Mouse (Mus musculus): Measurements from ENCODE around the gene Pkdcc.

Pkdcc gene

DNA sequence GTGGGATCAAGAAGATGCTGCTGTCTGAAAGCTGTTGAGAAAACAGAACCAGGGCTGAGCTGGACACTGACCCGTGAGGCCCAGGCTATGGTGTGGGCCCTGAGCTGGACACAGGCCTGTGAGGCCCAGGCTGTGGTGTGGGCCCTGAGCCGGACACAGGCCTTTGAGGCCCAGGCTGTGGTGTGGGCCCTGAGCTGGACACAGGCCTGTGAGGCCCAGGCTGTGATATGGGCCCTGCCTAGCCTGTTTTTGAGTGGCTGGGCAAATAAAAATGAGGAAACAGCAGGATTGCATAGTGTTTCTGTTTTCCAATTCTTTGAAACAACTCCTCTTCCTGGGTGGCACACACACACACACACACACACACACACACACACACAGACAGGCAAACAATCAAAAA, 2.7 kb upstream of the Pkdcc start:
- DNase-seq (ENCODE audit: low spot score): no peak

DNA sequence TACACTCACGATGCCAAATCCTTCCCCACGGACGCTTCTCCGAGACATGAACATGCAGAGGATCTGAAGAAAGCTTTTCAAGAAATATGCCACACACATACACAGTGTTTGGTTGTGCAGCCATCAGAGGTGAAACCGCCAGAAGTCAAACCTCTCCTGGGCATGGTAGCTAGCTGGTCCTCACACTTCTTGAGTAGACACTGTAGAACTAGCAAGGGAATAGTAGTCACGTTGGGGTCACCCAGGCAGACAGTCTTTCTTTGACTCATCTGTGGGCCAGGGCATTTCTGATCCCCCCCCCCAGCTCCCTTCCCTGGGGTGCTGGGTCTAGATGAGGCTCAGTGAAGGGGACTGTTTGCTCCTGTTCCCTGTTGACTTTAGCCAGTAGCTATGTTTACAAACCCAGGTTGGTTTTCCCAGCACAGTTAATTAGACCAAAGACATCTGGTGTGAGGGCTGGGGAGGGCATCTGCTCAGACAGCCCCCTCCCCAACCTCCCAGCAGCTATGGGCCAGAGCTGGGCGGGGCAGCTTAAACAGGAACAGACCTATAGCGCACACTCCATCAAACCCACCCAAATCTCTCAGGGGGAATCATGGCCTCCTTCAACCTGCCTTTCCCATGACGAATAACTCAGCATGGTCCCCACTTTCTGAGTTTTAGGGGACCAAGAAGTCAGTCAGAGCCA, 1.7 kb upstream of the Pkdcc start:
- no peak for DNase-seq (ENCODE audit: low spot score)

DNA sequence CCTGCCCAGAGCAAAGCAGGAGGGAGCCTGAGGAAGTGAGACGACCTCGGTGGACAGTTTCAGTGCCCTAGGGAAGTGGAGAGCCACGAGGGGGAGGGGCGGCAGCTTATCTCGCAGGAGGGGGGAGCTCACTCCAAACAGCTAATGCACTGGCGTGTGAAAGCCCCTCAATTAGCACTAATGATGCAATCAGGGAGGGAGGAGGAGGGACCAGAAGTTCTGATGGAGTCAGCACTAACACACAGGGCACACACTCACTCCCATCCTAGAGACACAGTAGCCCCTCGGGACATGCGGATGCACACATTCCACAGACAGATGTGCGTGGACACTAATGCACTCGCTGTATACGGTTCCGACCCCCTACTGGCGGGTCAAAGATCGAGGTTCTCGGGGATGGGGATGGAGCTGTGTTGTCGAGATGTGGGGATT, 915 bp upstream of the Pkdcc start:
- DNase-seq (ENCODE audit: low spot score): no peak

DNA sequence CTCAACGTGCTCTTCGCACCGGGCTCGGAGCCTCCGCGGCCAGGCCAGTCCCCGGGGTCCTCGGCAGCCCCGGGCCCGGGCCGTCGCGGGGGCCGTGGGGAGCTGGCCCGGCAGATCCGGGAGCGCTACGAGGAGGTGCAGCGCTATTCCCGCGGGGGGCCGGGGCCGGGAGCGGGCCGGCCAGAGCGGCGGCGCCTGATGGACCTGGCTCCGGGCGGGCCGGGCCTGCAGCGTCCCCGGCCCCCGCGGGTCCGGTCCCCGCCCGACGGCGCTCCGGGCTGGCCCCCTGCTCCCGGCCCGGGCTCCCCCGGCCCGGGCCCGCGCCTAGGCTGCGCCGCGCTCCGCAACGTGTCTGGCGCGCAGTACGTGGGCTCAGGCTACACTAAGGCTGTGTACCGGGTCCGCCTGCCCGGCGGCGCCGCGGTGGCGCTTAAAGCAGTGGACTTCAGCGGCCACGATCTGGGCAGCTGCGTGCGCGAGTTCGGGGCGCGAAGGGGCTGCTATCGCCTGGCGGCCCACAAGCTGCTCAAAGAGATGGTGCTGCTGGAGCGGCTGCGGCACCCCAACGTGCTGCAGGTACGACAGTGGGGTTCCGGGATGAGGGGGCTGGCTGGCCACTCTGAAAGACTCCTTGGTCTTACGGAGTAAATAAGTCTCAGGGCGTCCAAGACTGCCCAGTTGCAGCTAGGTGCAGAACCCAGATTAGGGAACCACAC, 595 bp downstream of the Pkdcc start:
- DNase-seq (ENCODE audit: low spot score): no peak

DNA sequence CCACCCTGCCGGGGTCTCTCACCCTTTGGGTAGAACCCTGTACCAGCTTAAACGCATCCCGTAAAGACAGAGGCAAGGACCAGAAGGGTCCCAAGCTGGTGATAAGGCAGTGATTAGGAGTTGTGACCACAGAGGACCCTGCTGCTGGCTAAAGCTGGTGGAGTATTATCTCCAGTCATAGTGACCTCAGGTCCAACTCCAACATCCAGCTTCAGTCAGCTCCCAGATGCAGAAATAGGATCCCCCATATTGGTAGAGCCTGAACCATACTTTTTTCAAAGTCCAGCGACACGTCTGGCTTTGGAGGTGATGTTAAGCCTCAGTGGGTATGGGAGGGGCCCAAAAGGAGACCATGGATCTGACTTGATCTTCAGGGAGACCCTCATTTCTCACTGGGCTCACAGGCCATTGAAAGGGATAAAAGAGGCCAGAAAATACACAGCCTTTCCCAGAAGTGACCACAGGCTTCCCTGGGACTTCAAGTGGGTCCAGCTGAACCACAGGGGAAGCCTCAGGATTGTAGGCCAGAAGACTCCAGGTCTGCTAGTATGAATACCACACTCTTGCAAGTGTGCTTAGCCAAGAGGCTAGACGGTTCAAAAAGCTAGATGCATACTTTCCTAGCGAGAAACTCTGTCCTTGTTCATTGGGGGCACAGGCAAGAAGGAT, 1.3 kb downstream of the Pkdcc start:
- DNase-seq (ENCODE audit: low spot score): no peak

DNA sequence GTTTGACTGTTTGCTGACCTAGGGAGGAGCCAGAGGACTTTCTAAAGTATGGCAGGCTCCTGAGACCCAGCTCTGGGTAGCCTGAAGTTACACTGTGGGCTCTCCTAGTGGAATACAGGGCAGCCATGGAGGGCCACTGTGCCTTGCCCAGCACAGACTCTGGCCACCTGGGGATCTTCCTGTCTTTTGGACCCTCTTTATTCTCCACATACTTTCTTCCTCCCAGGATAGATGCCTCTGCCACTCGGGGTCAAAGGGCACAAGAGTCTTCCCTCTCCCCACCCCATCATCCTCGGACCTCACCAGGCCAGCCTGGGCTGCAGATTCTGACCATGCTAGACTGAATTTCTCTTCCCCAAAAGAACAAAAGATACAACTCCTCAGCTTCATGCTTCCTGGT, 3.1 kb downstream of the Pkdcc start:
- DNase-seq (ENCODE audit: low spot score): no peak

DNA sequence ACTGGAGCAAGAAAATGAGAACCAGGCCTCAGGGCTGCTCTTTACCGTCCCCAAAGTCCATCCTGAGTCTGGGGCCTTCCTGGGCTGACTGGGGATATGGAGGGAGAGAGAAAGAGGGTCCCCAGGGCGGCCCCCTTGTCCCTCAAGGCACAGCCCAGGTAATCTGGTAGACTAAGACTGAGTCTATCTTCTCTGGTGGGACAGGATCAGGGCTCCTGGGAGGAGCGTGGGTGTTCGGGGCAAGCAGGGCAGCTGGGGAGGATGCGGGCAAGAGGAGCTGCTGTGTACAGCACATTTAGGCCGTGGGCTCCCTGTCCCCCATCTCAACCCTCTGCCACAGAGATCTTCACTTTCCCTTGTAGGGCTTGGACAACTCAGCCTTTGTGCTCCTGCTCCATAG, 3.6 kb downstream of the Pkdcc start:
- no peak for DNase-seq (ENCODE audit: low spot score)

DNA sequence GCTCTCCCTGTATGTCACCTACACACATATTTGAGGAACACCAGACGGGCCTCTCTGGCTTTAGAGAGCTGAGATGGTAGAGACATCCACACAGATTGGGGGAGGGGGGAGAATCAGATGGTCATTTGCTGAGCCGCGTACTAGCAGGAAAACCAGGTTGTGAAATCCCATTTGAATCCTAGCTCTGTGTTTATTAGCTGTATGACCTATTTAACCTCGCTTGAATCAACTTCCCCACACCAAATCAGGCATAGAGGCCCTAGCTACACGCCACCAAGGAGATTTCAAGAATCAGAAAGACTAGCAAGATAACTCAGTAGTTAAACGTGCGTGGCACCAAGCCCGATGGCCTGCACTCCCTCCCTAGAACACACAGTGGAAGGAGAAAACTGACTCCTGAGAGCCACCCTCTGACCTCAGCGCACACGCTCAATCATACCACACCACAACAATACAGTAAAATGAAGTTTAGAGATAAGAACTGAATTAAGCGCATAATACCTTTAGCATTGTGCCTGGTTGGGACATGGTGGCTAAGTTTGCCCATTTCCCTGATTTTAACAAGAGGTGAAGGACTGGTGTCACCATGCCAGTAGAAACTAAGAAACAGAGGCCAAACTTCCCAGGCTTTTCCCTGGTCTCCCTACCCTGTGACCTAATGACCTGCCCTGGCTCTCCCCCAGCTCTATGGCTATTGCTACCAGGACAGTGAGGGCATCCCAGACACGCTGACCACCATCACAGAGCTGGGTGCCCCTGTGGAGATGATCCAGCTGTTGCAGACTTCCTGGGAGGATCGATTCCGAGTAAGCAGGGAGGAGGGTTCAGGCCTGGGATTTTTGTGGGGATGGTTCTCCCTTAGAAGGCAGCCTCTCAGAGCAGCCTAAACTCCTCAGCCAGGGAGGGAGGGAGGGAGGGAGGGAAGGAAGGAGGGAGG, 4.5 kb downstream of the Pkdcc start:
- DNase-seq (ENCODE audit: low spot score): no peak

DNA sequence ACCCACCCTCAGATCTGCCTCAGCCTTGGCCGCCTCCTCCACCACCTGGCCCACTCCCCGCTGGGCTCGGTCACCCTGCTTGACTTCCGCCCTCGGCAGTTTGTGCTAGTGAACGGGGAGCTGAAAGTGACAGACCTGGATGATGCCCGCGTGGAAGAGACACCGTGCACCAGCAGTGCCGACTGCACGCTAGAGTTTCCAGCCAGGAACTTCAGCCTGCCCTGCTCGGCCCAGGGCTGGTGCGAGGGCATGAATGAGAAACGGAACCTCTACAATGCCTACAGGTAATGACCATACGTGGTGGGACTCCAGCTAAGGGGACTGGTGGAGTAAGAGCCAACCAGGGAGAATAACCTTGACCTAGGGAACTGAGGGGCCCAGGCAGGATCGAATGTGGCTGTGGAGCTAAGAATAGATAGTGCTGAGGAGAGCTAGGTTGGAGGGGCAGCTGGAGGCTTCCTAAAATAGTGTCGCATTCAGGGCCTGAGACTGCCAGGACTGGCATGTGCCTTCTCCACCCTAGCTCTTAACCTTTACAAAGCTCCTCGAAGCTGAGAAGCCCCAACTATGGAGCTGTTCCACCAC, 6.0 kb downstream of the Pkdcc start:
- no peak for DNase-seq (ENCODE audit: low spot score)

DNA sequence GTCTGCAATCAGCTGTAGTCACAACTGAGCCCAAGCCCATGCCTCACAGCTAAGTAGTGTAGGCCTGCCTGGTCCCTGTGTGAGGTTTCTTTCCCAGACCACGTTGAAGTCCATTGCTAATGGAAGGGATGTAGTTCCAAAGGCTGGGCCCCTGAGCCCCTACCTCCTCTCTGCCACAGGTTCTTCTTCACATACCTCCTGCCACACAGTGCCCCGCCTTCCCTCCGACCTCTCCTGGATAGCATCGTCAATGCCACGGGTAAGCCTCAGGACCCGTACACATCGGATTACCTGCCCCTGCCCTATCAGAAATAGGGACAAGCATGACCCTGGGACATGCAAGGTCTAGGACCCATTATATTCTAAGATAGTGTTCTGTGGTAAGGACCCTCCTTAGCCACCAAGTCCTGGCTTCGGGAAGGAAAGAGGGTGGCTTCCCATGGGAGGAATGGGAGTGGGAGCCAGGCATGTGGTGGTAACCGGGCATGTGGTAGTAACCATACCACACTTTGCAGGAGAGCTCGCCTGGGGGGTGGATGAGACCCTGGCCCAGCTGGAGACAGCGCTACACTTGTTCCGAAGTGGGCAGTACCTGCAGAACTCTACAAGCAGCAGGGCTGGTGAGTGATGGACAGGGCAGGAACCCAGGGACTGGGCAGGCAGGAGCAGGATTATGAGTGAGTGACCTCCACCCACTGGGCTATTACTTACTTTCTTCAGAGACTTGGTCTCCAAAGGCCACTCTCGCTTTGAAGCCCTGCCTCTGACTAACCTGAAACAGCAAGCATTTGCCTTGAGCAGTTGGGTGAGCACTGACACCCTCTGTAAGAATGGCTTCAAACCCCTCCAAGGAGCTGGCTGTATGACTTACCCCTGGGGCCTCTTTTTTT, 6.8 kb downstream of the Pkdcc start:
- DNase-seq (ENCODE audit: low spot score): no peak

DNA sequence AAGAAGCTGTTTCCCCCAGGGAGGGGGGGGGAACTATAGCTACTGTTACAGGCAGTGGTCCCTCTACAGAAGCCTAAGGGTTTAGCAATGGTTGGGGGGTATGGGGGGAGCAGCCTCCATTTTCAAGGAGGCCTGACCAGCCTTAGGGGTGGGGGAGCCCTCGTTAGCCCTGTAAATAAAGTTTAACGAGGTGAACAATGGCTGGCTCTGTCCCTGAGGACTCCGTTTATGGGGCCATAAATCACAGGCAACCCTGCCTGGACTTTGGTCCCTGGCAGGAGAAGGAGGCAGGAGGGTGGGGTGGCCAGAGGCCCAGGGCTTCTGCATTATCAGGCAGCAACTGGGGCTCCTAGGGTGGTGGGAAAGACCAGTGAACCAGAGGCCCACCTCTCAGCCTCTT, 7.6 kb downstream of the Pkdcc start:
- no peak for DNase-seq (ENCODE audit: low spot score)

DNA sequence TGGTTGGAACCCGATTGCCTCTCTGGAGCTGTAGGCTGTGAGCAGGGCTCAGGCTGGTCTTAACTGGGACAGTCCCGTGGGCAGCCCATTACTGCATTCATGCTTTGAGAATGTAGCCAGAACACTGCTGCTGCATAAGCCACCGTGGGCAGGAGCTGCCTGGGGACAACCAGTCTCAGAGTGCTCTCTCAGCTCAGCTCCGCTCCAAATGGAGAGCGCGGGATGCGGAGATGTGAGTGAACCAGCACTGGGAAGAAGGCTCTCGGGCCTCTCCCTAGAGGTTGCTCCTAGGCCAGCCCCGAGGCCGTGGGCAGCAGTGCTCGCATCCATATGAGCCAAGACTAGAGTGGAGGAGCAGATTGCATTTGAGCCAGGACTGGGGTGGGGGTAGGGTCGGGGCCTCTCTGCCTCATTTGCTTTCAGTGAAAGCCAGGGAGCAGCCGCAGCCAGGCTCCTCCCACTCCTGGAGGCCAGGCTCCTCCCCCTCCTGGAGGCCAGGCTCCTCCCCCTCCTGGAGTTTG, 9.4 kb downstream of the Pkdcc start:
- DNase-seq (ENCODE audit: low spot score): no peak

DNA sequence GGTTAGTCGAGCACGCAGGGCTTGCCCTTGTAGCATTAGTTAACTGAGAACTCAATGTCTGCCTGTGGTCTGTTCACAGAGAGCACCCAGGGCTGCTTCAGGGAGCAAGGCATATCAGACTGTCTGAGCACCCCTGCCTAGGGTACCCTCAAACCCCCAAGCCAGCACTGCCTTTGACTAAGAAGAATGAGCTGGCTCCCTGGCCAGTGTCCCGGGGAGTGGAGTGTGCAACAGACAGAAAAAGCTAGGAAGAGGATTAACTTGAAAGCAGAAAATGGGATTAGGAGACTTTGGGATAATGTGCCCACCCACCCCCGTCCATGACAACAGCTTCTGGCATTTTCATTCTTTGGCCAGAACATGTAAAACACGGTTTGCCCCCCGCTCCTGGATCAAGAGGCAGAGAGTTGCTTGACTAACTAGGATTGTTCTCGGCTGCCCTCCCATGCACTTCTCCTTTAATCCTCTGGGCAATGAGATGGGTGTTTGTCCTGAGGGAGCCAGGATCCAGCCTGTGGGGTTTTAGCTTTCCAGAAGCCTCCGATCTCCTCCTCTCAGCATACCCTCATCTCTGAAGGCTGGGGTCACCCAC, 11.4 kb downstream of the Pkdcc start:
- no peak for DNase-seq (ENCODE audit: low spot score)

DNA sequence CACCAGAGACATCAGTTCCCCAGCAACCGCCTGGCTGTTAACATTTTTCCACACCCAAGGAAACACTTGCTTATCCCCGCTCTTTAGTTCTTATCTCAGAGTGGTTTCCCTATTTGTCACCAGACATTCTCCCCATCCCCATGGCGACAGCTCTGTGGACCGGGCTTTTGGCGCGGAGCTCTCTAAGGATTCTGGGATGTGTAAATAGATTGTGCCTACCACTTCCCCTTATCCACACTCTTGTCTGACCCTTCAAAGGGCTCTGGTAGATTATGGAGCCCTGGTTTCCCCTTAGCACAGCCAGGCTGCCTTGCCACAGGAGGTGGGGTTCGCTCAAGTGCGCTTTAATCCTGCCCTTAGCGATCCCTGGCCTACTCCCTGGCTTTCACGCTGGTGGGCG, 16.3 kb downstream of the Pkdcc start:
- no peak for DNase-seq (ENCODE audit: low spot score)

DNA sequence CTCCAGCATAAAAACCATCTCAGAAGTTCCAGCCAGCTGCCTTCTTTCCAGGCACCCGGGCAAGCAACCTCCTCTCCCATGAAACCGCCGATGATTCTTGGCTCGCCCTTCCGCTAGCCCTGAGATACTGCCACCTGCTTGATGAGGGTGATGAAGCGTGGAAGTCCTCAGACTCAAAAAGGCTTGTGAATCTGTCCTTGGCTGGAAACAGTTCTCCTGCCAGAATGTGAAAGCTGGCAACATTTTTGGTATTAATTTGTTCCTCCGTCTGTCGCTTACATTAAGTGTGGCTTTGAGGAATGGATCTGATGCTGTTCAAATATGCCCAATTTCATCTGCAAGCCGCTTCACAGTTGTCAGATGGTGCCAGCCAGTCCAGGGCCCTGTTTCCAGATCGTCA, 20.1 kb downstream of the Pkdcc start:
- no peak for DNase-seq (ENCODE audit: low spot score)

DNA sequence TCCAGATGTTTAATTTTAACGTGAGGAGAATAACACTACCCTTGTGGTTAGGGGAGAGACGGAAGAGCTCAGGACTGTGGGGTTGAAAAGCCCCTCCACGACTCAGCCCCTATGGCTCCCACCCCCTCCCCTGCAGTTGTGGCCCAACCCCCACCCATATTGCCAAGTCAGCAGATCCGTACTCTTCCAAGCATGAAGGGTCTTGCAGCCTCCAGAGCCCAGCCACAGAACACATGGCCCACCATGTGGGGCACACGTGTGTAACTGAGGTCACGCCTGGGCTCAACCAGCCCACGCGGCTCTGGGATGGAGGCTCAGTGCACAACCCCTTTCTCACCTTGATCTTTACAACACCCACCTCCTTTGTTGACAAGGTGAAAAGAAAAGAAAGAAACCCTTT, 21.1 kb downstream of the Pkdcc start:
- DNase-seq (ENCODE audit: low spot score): no peak

DNA sequence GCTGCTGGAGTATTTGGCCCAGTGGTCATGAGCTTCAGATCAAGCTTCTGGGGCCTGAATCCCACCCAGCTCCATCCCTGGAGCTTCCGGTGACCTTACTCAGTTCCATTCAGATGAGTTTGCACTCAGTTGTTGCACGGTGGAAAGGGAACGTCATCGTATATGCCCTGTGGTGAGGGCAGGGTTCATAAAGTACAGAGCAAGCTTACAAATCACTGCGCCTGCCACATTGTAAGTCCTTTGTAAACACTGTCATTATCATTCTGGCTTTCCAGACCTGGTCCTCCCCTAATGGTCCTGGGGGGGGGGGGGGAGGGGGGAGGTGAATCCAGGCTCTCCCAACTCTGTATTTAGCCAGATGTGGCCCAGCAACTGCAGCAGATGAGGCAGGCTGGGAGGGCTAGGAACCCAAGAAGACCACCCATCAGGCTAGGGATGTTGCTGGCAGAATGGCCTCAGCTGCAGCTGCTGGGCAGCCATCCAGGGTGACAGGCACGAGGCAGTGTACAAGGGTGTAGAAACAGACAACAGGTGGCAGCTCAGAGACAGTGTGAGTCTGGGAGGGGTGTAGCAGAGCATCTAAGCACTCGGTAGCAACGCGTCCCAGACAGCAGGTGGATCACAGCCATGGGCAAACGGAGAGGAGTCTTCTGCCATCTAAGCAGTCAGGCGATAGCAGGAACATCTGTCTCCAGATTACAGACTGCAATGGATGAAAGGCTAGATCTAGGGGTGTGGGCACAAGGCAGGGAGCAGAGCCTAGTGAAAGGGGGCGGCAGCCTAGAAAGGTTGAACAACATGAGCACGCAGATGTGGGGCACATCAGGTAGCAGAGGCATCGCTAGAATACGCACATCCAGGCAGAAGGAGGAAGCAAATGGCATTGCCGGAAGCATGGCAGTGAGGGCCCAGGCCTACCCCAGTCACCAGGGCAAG, 23.3 kb downstream of the Pkdcc start:
- no peak for DNase-seq (ENCODE audit: low spot score)

DNA sequence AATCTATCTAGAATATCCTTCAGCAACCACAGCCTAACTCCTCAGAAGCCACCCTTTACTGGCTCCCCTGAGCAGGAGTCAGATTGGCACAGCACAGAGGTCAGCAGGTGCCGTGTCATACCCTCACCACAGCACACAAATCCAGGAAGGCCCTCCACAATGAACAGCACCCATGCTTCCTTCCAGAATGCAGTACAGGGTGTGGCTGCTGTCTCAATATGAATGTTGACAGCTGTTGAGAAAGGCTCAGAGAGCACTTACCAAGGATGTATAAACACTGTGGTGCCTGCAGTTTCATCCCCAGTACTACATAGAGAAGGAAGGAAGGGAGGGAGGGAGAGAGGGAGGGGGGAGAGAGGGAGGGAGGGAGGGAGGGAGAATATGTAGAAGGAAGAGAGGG, 29.4 kb downstream of the Pkdcc start:
- DNase-seq (ENCODE audit: low spot score): no peak

DNA sequence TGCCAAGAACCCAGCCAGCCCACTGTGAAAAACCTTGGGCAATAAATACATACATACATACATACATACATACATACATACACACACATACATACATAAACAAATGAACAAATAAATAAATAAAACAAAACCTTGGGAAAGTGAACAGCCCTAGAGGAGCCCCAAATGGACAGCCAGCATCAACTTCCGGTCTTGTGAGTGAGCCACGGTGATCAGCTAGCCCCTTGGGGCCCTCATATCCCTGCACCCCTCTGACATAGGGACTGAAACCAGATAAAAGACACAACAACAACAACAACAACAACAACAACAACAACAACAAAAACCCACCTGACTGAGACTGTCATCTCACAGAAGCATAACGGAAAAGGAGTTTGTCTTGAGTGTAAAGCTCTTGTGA, 30.4 kb downstream of the Pkdcc start:
- no peak for DNase-seq (ENCODE audit: low spot score)
